Mouse (Mus musculus) T-cell, adult 66 days (primary cell): ENCODE data around the gene Eci1. TPM values are rescaled to one million over a fixed set of nuclear protein-coding genes. Genes with fewer than 3 reads are reported as not detected.

Source experiments
- total RNA-seq, 2 experiments: library from RNA; stranded (reverse); gene quantifications; 3 replicates in 1 of 2; 4 replicates in 1 of 2; pipeline ENCODE4 v1.2.4; 2023

Eci1 gene
- total RNA-seq = 10 to 100 TPM; 17.3 to 17.4 TPM

GRCm38 (mm10) chr17:24426471-24427169 lies at the start of gene Eci1:
Gene Eci1 (plus strand): TSS chr17:24426641.

GRCm38 (mm10) chr17:24414230-24414976 lies 12.0 kb upstream of the Eci1 start, which contains the start of gene Rnps1:
Gene Rnps1 (plus strand): TSS chr17:24414565.

GRCm38 (mm10) chr17:24442632-24443155 lies 16.3 kb downstream of the Eci1 start, which contains the start of gene Dnase1l2:
Gene Dnase1l2 (minus strand): TSS chr17:24443105.

GRCm38 (mm10) chr17:24469910-24470602 lies 43.6 kb downstream of the Eci1 start, which contains the start of the genes E4f1 and Pgp:
Gene E4f1 (minus strand): TSS chr17:24470313.
Gene Pgp (plus strand): TSS chr17:24470392.

GRCm38 (mm10) chr17:24473612-24474275 lies 47.3 kb downstream of the Eci1 start, which contains the start of gene Bricd5:
Gene Bricd5 (plus strand): TSS chr17:24473884.

GRCm38 (mm10) chr17:24478663-24479380 lies 52.4 kb downstream of the Eci1 start, which contains the start of gene Mlst8:
Gene Mlst8 (minus strand): TSS chr17:24479078.

GRCm38 (mm10) chr17:24488186-24488661 lies 61.8 kb downstream of the Eci1 start, which contains the start of gene Caskin1:
Gene Caskin1 (plus strand): TSS chr17:24488601.

Other genes starting within 250 kb of the Eci1 start
- 1 to 10 TPM; 1.2 to 1.6 TPM for gene Tbc1d24, start 221.1 kb upstream of the Eci1 start, total RNA-seq
- gene Ntn3, start 217.1 kb upstream of the Eci1 start, total RNA-seq = under 1 TPM; 0.17 to 0.30 TPM
- 1 to 10 TPM; 7.3 to 8.3 TPM for gene Tedc2, start 205.8 kb upstream of the Eci1 start, total RNA-seq
- 10 to 100 TPM in 1 of 2 experiments, 1 to 10 TPM in 1; 7.7 to 10.2 TPM for gene Ccnf, start 175.2 kb upstream of the Eci1 start, total RNA-seq
- under 1 TPM in 1 of 2 experiments, not detected in 1; 0.23 TPM for gene Abca17, start 75.6 kb upstream of the Eci1 start, total RNA-seq
- gene Abca3, start 74.7 kb upstream of the Eci1 start, total RNA-seq = 10 to 100 TPM; 43.3 to 52.2 TPM
- gene Rnps1, start 12.1 kb upstream of the Eci1 start, total RNA-seq = 100 to 1,000 TPM; 153 to 159 TPM
- 1 to 10 TPM; 5.6 to 6.0 TPM for gene Dnase1l2, start 16.5 kb downstream of the Eci1 start, total RNA-seq
- gene E4f1, start 43.7 kb downstream of the Eci1 start, total RNA-seq = 10 to 100 TPM; 64.4 to 88.9 TPM
- 10 to 100 TPM; 15.5 to 17.4 TPM for gene Pgp, start 43.8 kb downstream of the Eci1 start, total RNA-seq
- gene Bricd5, start 47.2 kb downstream of the Eci1 start, total RNA-seq = 1 to 10 TPM in 1 of 2 experiments, under 1 TPM in 1; 0.76 to 1.2 TPM
- gene Mlst8, start 52.4 kb downstream of the Eci1 start, total RNA-seq = 10 to 100 TPM; 27.6 to 29.2 TPM
- not detected for gene Caskin1, start 62.0 kb downstream of the Eci1 start, total RNA-seq
- gene Traf7, start 101.3 kb downstream of the Eci1 start, total RNA-seq = 100 to 1,000 TPM; 162 to 172 TPM
- gene Rab26, start 107.6 kb downstream of the Eci1 start, total RNA-seq = 1 to 10 TPM; 1.8 to 2.0 TPM
- gene Pkd1, start 123.2 kb downstream of the Eci1 start, total RNA-seq = 100 to 1,000 TPM; 103 to 104 TPM
- 10 to 100 TPM; 58.4 to 76.0 TPM for gene Tsc2, start 206.0 kb downstream of the Eci1 start, total RNA-seq
- gene Nthl1, start 206.0 kb downstream of the Eci1 start, total RNA-seq = 1 to 10 TPM; 4.3 to 5.2 TPM
- gene Slc9a3r2, start 223.7 kb downstream of the Eci1 start, total RNA-seq = not detected
- gene Npw, start 231.8 kb downstream of the Eci1 start, total RNA-seq = not detected
- 10 to 100 TPM; 63.7 to 67.1 TPM for gene Zfp598, start 243.0 kb downstream of the Eci1 start, total RNA-seq